Mouse (Mus musculus) urinary bladder, postnatal 14 days (tissue): Measurements from ENCODE around the gene Gm43951.
"Not testable (repeated sequence)": the region's sequence is repeated elsewhere in the genome, so short reads cannot be mapped to it uniquely, and the experiment has no call there.

Experiments used
- DNase-seq: peaks from one replicate; pipeline ENCODE4 v3.0.0; 2021; ENCODE audit warnings: low spot score

The Gm43951 gene

DNA sequence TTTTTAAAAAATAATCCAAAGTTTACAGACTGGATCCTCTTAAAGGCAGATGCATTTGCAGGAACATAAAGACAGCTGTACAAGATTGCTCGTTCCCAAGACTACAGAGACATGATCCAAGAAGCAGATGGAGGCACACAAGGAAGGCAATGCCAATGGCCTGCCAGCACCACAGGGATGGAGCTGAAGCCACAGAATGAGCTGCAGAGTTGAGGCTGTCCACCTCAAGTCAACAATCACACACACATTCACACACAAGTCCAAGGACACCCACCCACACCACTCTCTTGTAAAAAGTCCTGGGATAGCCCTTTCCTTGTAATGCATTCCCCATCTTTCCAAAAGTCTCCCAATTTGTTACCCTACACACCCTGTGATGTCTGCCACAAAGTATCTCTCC, 3.2 kb downstream of the Gm43951 start:
- DNase-seq = no peak

DNA sequence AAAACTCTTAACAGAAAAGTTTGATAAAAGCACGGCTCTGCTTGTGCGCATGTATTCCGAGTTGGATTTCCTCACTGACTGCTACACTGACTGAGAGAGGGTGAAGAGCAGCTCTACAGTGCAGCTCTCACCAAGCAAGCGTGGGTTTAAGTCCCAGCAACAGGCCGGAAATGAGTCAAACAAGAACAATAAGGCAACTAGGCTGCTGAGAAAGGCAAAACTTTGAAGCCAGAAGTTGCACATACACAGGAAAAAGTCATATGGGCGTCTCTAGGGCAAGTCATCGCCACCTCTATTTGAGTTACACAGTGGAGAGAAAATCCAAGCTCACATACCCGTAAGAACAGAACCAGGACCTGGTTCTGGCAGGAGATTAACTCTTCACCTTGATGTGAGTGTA, 10.1 kb downstream of the Gm43951 start:
- no peak for DNase-seq

DNA sequence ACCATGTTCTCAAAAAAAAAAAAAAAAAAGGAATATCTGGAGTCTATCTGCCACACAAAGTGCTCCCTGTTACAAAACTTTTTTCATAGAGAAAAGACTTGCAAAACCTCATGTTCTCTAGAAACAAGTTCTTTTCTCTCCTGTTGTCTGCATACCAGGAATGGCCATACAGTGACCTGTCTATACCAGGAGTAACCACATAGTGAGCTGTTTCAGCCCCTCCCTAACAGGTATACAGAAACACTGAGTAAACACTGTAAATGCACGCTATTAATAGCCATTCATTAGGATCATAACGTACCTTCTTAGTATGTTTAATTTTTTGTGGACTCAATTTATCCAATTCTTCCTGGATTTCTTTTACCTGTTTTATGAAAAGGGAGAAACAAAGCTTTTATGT, 12.4 kb downstream of the Gm43951 start:
- DNase-seq = no peak

DNA sequence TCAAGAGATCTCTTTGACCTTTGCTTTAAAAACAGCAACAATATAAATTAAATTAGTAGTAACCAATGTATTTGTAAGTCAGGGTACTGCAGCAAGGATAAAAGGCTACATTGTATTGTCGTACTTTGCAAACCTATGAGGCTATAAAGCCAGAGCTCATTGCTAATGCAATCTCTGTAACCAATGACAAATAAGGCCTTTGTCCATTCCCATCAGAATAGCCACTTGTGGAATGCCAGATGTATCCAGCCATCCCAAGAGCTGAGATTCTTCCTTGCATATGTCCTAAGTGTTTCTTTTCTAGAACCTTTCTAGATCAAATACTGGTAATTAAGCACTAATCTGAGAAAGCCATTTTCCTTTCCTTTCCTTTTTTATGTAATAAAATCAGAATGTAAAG, 15.8 kb downstream of the Gm43951 start:
- no peak for DNase-seq

DNA sequence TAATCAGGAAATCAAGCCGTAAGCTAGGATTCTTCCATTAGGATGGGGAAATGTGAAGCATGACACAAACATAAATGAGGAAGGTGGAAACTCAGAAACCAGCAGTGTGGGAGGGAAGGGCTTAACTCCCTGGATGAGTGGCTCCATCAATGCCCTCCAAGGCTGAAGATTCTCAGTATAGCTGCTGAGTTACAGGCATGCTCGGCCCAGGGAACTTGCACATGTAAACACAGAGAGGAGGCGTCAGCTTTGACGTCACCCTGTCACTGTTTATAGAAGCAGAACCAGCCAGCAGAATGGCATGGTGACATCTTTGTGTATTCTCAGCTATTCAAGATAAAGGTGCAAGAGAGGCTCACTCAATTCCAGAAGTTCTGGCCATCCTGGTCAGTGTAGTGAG, 22.4 kb downstream of the Gm43951 start:
- no peak for DNase-seq

DNA sequence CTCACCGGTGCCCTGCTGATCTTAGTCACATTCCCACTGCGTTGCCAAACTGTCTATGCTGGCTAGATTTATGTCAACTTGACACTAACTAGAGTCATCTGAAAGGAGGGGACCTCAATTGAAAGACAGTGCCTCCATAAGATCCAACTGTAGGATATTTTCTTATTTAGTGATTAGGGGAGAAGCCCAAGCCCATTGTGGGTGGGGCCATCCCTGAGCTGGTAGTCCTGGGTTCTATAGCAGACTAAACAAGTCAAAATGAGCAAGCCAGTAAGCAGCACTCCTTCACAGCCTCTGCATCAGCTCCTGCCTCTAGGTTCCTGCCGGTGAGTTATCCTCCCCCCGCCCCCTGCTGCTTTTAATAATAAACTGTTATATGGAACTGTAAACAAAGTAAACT, 25.5 kb downstream of the Gm43951 start:
- DNase-seq = no peak

DNA sequence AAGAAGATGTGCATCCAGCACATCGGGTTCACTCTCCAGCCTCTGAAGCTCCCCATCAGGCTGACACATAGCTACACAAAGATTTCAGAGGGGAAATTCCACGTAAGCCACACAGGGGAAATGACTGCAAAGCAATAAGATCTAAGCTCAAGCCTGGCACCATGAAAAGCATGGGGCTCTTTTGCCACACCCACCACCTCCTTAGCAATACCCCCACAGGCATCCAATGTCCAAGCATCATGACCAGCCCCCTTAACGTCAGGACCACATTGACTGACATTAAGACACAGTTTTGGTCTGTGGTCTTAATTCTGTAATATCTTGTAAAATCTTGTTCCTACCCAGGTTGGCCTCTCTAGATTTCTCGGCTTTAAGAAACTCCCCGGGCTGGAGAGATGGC, 26.1 kb downstream of the Gm43951 start:
- DNase-seq = no peak

DNA sequence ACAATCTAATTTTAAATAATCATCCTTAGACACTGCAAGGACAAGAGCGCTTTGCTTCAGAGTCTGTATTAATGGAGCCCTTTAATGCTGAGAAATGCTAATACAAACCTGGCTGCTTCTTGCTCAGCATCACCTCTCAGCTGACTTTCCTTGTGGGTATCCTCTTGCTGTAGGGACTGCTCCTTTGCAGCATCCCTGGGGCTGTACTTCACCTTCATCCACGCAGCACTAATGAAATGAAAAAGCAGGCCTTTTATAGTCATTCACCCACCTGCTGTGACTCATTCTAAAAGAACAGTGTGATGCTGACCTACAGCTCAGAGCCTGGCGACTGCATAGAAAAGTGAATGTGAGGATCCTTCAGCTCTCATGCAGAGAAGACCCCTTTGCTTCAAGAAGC, 30.1 kb downstream of the Gm43951 start:
- no peak for DNase-seq

DNA sequence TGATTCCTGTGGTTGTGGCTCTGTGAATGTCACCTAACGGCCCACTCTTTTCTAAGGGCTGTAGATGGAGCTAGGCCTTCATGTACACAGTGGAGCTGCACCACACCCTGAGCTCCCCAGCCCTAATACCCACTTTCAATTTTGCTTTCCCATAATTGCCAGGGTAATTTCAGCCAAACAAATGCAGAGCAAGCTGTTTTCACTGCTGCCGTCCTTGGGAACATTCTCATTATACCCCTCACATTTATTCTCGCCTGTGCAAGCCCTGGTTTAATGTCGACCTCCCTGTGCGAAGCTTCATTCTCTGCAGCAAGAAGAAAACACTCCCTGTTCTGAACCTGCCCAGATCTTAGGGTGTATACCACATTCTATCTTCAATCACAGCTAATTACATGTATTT, 30.7 kb downstream of the Gm43951 start:
- no peak for DNase-seq

DNA sequence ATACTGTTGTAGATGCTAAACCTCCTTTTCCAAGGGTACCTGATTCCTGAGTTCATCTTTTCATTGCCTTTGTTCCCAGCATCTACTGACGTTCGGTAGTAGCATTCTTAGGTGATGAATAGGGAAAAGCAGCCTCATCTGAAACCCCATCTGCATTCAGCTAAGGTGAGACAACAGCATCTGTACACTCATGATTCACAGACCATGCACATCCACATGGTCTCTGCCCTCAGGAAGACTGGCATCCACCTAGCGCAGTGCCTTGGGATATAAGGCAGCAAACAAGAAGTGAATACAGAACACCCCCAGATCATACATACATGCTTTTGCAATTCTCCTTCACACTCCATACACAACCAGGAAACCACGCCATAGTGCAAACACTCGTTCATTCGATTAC, 31.9 kb downstream of the Gm43951 start:
- DNase-seq = no peak

DNA sequence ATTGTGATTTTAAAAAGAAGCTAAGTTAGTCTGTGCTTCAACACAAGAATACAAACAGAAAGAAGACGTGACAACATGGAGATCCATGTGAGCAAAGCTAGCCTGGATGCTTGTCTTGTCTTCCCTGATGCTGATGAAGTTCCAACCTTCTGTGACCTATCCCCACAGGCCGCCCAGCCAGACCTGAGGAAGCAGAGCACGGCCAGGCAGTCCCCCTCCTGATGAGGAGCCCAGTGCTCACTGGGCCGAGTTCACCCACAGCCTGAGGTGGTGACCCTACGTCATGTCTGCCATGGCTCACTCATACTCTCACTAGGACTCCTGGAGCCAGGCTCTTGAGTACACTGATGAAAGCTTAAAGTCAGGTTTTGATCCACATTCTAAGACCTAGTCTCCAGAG, 33.1 kb downstream of the Gm43951 start:
- no peak for DNase-seq

DNA sequence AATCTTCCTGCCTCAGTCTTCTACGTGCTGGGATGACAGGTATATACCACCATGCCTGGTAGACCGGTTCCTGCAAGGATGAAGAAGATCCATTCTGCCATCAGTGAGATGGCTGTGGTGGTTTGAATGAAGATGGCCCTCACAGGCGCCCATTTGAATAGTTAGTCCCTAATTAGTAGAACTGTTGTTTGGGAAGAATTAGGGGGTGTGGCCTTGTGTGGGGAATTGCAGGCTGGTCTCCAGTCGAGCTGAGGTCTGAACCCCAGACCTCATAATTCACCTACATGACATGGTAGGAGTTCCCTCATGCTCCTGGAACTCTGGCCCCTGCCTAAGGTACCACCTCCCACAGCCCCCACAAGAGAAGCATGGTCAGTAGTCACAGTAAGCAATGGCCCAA, 34.7 kb downstream of the Gm43951 start:
- DNase-seq = not testable (repeated sequence)

DNA sequence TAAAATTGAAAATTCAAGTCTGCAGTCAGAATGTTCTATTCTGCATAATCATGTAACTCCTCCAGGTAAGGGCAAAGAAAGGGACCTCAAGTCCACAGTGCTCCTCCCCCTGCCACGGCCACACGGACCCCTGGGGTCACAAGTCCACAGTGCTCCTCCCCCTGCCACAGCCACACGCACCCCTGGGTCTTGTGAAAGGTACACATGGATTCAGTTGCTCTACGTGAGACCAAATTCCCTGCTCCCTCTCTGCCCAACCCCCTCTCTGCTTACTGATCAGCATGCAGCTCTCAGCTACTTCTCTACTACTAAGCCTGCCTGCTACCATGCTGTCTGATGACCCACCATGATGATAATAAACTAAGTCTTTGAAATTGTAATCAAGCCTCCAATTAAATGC, 36.8 kb downstream of the Gm43951 start:
- no peak for DNase-seq

DNA sequence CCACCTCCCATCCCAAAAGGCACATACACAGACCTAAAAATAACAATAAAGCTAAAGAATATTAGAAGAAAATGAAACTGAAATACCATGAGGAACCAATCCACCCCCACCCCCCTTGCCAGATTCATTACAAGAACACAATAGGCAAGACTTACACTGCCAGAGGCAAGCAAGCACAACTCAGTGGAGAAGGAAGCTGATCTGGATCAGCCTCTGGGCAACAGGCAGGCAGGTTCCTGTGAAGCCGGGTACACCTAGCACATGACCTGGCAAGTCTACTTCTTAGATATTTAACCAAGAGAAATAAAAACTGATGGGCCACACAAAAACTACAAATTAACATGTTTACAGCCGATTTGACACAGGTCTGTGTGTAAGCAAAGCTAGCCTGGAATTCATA, 43.4 kb downstream of the Gm43951 start:
- no peak for DNase-seq

DNA sequence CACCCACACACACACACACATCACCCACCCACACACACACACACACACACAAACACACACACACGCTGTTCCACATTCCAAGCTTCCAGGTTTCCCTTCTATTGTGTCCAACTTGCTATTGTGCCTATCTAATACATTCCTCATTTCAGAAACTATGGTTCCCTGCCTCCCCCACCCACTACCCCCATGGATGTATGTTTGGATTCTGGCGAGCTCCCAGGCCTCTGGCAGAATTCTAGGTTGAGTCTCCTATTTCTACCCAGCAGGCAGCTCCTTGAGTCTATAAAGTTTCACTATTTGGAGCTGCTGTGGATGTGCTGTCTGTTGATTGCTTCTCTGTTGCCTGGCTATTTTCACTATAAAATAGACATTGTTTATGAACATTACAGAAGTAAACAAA, 50.0 kb downstream of the Gm43951 start:
- no peak for DNase-seq

DNA sequence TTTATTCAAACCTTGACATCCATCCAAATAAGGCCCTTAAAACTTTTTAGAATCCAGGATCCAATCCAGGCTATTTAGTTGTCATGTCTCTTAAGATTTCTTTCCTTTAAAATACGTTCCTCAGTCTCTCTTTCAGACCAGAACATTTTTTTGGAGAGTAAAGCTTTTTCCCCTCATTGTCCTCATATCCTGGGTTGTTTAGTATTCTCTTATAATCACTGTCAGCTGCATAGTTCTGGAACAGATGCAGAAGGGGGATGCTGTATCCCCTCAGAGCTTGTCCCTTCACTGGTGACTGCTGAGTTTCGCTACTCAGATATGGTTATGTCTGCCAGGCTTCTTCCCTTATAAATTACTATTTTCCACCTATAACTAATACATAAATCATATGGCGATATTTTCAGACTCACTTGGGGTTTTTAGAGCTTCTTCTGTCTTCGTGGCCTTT, 50.6 kb downstream of the Gm43951 start:
- no peak for DNase-seq

DNA sequence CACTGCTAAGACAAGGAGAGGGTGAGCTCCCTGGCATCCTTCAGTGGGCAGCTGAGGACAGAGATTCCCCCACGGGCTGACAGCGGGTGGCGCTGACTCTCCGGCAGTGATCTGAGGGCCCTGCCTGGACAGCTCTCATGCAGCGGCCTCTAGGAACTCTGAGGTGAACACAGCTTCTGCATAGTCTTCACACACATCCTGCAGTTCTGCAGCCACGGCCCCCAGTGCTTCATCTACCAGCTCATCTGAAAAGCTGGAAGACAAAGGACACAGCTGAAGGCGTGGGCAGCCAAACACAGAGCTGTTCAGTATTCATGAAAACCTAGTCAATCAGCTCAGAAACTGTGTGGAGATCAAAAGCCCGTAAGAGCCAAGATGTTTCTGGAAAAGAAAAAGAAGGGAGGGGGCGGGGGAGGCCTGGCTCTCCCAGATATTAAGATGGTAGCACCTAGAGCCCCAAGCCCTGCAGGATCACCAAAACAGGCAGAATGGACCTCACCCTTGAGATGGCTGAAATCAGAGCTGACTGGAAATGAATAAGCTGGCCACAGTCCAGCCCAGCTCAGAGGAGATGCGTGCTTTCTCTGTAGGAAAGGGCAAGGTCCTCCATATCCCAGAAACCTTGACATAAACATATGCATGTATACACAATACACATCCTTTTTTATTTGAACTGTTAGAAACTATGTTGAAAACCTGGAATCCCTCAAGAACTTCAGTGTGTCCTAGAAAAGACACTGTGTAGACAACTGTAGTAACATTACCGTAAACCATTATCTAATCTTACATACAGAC, 51.3 kb downstream of the Gm43951 start:
- DNase-seq = no peak
